ENCODE assay signal across 8 mouse cellular contexts in the genomic region with DNA sequence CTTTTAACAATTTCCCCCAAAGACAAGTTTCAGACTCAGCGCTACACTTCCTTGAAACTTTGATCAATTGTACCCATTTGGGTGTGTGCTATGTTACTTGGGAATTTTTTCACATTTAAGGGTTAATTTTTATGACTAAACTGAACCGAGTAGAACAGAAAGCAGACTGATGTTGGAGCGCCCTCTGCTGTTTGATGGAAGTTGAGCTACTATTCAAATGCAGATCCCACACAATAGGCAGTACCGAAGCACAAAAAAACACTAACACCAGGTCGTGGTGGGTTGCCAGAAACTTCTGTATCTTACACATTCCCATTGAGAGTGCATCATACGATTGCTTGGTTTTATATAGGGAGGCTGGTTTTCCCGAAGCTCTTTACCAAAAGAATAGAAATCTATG.
DNase-seq lines count a peak whose midpoint lies in the region; ATAC-seq lines count a peak whose summit lies in the region.

No protein-coding gene starts in this region.

- DNase-seq in adrenal gland, adult 18-20 months (ENCODE audit: low spot score in 2 of 2) = peak; percentile 63 to 66
- DNase-seq in embryo, embryonic 11.5 days (ENCODE audit: low read depth, low spot score) = peak; percentile 77
- DNase-seq in heart, postnatal 14 days = peak; percentile 35 to 74
- DNase-seq in layer of hippocampus, adult 18-20 months (ENCODE audit: low spot score in 2 of 2) = peak; percentile 47 to 89
- DNase-seq in retina, postnatal 1 day = peak; percentile 89

- 8% methylated on average over 7 of the region's 7 CpGs for WGBS in lung, embryonic 15.5 days

- H3K4me2 ChIP-seq in lung, embryonic 15.5 days = no peak overlapping the region

- H3K4me1 ChIP-seq in lung, embryonic 15.5 days = no peaks in the 10 kb centered on the region

- intact Hi-C loops in heart, postnatal 14 days (cut with DNase I) = no loop called here

- no peak overlapping the region for H3K9ac ChIP-seq in lung, embryonic 15.5 days

- H3K9me3 ChIP-seq in lung, embryonic 15.5 days = no peaks in the 10 kb centered on the region

- H3K4me3 ChIP-seq in lung, embryonic 15.5 days = no peak overlapping the region

- peak; percentile 65 for ATAC-seq in CD4-positive, CD25-positive, alpha-beta regulatory T cell, adult 4 months
- peak; percentile 42; the same call in 1 of the 2 replicates for ATAC-seq in lung, embryonic 15.5 days (ENCODE audit: borderline replicate concordance, extremely low read depth, low FRiP score, low TSS enrichment)
- ATAC-seq in monocyte, adult 5-6 weeks (replicated peaks; ENCODE audit: insufficient number of reproducible peaks, low FRiP score, low TSS enrichment, poor library complexity, severe bottlenecking) = no peak

- no peak overlapping the region for H3K27ac ChIP-seq in lung, embryonic 15.5 days

- no peaks in the 10 kb centered on the region for H3K27me3 ChIP-seq in lung, embryonic 15.5 days

- H3K36me3 ChIP-seq in lung, embryonic 15.5 days = no peaks in the 10 kb centered on the region
